Mouse (Mus musculus): ENCODE results near the gene Ece1.
"Not testable (repeated sequence)": the region's sequence is repeated elsewhere in the genome, so short reads cannot be mapped to it uniquely, and the experiment has no call there.

The Ece1 gene

DNA sequence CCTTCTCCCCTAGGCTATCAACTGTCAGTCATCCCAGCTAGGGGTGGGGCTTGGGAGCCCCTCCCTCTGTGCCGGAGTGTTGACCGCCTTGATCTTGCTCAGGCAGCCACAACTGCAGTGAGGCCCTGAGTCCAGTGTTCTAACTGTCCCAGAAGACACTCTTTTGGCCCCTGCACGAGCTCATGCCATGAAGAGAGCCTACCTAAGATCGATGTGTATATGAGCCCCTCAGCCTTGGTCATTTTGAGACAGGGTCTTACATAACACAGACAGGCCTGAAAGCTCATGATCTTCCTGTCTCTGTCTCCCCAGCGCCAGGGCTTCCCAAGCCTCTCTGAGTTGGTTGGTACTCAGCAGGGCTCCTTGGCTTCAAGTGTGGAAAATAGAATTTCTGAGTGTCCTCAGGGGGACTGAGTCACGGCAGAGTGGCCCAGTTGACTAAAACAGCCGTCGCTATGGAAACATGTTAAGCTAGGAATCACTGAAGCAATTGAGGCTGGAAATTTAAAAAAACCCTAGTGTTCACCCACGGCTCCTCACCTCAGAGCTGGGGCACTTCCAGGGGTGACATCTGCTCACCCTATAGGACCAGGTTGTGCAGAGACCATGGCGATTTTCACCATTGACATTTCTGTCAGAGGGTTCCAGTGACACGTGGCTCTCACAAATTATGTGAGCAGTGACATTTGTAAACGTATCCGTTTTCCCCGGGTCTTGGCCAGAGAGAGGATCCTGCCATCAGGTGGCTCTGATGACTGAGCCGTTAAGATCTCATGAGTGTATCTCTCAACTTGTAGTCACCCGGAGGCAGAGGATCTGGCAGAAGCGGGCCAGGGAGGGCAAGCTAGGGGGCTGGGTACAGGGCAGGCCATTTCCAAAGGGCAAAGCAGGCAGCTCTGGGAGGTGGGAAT is 80.1 kb downstream of the Ece1 start:
- DNase-seq (ENCODE audit: low spot score) = no peak

GRCm38 (mm10) chr4:137942782-137943486 is 80.9 kb downstream of the Ece1 start:
- DNase-seq (ENCODE audit: low spot score) = no peak

DNA sequence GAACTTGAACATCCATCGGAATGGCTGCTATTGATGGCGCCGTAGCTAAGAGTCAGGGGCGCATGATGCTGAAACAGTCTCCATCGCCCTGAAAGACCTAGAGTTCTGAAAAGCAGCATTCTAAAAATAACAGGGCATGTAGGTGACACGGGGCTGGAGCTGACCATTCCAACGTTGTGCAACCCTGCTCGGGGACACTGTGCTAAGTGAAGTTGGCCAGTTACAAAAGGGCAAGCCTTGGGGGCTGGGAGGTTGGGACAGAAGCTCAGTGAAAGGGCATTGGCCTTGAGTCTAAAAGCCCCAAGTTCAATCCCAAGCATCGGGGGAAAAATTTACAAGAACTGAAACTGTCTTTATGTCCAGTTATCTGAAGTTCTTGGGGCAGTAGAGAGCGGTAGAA is 81.5 kb downstream of the Ece1 start:
- no peak for DNase-seq (ENCODE audit: low spot score)

GRCm38 (mm10) chr4:137945376-137945775 is 83.3 kb downstream of the Ece1 start:
- DNase-seq (ENCODE audit: low spot score) = no peak

DNA sequence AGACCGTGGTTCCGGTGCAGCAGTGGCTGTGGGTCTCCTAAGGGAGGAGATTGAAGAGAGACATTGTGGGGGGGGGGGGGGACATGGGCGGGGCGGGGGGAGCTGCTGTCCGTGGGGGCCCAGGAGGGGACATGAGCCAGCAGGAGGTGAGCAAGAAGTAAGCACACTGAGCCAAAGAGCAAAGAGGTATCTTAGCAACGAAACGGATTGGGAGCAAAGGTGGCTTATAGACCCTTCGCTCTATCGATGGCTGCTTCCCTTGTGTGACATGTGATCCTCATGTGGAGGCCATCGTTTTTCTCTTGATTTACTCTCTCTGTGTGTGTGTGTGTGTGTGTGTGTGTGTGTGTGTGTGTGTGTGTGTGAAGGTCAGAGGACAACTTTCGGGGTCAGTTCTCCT is 84.4 kb downstream of the Ece1 start:
- DNase-seq (ENCODE audit: low spot score) = no peak

GRCm38 (mm10) chr4:137952840-137953239 is 90.8 kb downstream of the Ece1 start:
- peak; percentile 89 for DNase-seq (ENCODE audit: low spot score)

DNA sequence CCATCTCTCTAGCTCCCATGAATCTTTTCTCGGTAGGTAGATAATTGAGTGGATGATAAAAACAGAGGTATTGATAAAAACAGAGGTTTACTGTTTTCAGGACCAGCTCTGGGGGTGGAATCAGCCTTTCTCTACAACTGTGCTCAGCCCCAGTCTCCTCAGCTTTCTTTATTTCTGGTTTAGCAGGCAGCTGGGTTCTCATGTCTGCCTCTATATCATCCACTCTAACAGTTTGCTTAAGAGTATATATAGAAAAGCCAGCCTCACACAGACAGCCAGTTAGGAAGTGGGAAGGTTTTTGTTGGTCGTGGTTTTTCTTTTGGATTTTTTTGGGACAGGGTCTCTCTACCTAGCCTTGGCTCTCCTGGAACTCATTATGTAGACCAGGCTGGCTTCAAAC is 92.1 kb downstream of the Ece1 start:
- no peak for DNase-seq (ENCODE audit: low spot score)

GRCm38 (mm10) chr4:137954926-137955396 is 92.9 kb downstream of the Ece1 start:
- DNase-seq (ENCODE audit: low spot score) = no peak

GRCm38 (mm10) chr4:137956260-137956659 is 94.2 kb downstream of the Ece1 start:
- DNase-seq (ENCODE audit: low spot score) = no peak

- peak; percentile 20 for DNase-seq (ENCODE audit: low spot score)
Measured at GRCm38 (mm10) chr4:137959889-137960665, 98.0 kb downstream of the Ece1 start.

GRCm38 (mm10) chr4:137960757-137961156 is 98.7 kb downstream of the Ece1 start:
- no peak for DNase-seq (ENCODE audit: low spot score)

DNA sequence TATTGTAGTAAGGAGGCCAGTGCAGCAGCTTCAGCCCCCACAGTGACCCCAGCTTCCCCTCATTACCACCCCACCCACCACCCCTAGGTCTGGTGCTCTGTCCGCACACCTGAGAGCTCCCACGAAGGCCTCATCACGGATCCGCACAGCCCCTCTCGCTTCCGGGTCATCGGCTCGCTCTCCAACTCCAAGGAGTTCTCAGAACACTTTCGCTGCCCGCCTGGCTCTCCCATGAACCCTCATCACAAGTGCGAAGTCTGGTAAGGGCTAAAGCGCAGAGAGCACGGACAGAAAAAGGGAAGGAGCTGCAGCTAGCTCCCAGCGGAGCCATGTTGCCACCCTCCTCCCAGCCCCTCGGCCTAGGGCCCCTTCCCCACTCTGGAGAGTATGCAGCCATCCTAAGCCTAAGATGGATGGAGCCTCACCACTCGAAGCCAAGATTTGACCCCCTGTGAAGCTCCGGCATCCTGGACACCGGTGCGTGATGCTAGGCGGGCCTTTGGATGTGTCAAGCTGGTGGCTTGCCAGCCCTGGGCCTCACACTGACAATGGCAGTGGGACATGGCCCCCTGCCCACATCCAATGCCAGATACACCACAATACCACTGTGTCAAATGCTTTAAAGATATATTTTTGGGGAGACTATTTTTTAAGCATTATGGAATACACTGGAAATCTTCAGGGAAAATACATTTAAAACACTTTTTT is 100.8 kb downstream of the Ece1 start:
- DNase-seq (ENCODE audit: low spot score) = no peak

- DNase-seq (ENCODE audit: low spot score) = no peak
Measured at GRCm38 (mm10) chr4:137963431-137963830, 101.4 kb downstream of the Ece1 start.

- peak; percentile 78 for DNase-seq (ENCODE audit: low spot score)
Measured at GRCm38 (mm10) chr4:137963881-137964584, 102.0 kb downstream of the Ece1 start.

GRCm38 (mm10) chr4:137964585-137964930 is 102.5 kb downstream of the Ece1 start:
- no peak for DNase-seq (ENCODE audit: low spot score)

DNA sequence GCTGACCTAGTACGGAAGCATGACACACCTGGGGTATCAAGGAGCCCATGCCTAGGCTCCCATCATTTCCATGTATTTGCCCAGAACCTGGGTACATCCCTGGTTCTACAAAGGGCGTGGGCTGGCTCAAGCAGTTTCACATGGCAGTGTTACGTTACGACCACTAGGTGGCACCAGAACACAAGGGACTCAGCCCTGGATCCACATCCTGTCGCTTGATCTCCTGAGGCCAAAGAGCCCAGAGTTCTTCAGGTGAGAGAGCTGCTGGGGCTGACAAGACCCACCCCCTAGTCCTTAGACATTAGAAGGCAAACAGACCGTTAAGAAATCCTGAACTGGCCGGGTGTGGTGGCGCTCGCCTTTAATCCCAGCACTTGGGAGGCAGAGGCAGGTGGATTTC is 106.2 kb downstream of the Ece1 start:
- peak; percentile 93 for DNase-seq (ENCODE audit: low spot score)

GRCm38 (mm10) chr4:137970623-137971199 is 108.7 kb downstream of the Ece1 start:
- DNase-seq (ENCODE audit: low spot score) = not testable (repeated sequence)

DNA sequence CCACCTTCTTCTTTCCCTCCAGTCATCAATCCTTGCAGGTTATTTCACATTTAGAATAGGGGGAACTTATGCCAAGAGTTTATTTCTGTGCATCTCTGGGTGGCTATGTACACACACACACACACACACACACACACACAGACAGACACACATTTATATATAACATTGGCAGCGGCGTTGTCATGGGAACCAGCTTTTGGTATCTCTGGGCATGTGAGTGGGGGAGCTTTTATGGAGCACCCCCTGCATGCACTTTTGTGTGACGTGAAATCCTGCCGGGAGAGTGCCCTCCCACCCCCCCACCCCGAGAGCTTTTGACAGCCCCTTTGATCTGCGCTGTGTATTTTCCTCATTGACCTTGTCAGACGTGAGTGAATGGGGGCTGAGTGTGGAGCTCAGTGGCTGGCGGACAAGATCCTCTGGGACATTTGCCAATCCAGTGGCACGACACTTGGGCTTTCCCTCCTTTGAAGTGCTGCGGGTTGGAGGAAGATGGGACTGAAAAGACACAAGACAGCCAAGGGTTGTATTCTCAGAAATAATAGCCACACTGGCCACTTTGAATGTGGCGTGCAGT is 112.9 kb downstream of the Ece1 start:
- DNase-seq (ENCODE audit: low spot score) = not testable (repeated sequence)

- DNase-seq (ENCODE audit: low spot score) = not testable (repeated sequence)
Measured at GRCm38 (mm10) chr4:137979066-137979644, 117.1 kb downstream of the Ece1 start.

- no peak for DNase-seq (ENCODE audit: low spot score)
Measured at GRCm38 (mm10) chr4:137982869-137983268, 120.8 kb downstream of the Ece1 start.

All from embryo, embryonic 10.5 days (tissue).